Mouse (Mus musculus): ENCODE data around the gene Hoxc10. TPM values are rescaled to one million over a fixed set of nuclear protein-coding genes. Genes with fewer than 3 reads are reported as not detected.
A peak's percentile ranks its signal among the peaks of the same experiment; 100 is the strongest.

The Hoxc10 gene
- polyA plus RNA-seq, 1 experiment from 2014 or later = not detected

DNA sequence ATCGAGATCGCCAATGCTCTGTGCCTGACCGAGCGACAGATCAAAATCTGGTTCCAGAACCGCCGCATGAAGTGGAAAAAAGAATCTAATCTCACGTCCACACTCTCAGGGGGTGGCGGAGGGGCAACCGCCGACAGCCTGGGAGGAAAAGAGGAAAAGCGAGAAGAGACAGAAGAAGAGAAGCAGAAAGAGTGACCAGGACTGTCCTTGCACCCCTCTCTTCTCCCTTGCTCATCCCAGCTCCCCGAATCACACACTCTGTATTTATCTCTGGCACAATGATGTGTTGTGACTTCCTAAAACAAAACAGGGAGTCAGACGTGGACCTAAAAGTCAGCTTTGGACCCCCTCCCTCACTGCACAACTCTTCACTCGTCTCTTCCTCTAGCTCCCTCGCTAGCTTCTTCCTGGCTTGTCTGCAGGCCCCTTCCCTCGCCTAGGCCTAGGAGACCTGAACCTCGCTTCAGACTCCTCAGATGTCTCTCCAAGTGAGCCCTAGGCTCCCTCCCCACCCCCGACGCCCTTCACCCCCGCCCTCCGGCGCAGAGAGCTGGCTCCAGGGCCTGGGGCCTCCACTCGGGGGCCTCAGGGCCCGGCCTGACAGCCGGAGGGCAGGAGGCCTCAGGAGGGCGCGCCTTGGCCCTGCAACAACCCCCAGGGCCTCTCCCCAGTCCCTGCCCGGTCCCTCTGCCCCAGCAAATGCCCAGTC, 44.4 kb downstream of the Hoxc10 start:
- ATAC-seq = no peak
- peaks cover 99% of the 10 kb centered on the region for H3K27me3 ChIP-seq
- H3K4me1 ChIP-seq = peaks cover 6% of the 10 kb centered on the region; the same call in 1 of the 2 replicates
- H3K9me3 ChIP-seq (replicated peaks) = no peaks in the 10 kb centered on the region; the same call in 1 of the 2 replicates
- under 1% methylated on average over 28 of the region's 28 CpGs for WGBS
- no peak overlapping the region for H3K4me3 ChIP-seq
- no peak overlapping the region for H3K4me2 ChIP-seq
- H3K27ac ChIP-seq = no peak overlapping the region
- H3K36me3 ChIP-seq (ENCODE audit: poor library complexity, severe bottlenecking) = no peaks in the 10 kb centered on the region
- H3K9ac ChIP-seq = no peak overlapping the region

DNA sequence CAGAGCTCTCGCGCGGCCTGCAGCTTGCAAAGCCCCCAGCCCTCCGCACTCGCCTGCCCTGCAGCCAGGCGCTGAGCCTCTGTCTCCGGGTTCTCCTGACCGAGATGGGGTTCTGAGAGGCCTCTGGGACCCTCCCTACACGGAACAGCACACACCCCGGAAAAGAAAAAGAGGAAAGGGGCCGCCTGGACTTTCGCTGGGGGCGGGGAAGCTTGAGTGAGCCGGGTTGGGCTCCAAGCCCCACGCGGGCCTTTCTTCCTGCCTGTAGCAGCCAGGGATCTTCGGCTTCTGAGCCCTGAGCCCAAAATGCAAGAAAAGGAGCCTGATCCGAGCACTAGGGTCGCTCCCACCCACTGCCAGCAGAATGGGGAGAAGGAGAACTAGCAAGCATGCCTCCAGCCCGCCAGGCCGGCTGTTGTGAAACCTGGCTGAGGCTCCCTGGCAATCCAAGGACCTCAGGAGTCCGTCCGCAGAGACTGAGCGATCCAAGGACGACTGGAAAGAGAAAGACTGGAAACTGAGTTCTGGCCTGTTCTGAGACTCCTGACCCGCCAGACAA, 45.4 kb downstream of the Hoxc10 start:
- no peak overlapping the region for H3K27ac ChIP-seq
- no peak overlapping the region for H3K4me2 ChIP-seq
- H3K27me3 ChIP-seq = peaks cover 99% of the 10 kb centered on the region
- no peak for ATAC-seq
- no peaks in the 10 kb centered on the region; the same call in 1 of the 2 replicates for H3K9me3 ChIP-seq (replicated peaks)
- H3K4me1 ChIP-seq = peaks cover 6% of the 10 kb centered on the region; the same call in 1 of the 2 replicates
- H3K4me3 ChIP-seq = no peak overlapping the region
- no peak overlapping the region for H3K9ac ChIP-seq
- under 1% methylated on average over 26 of the region's 26 CpGs for WGBS
- no peaks in the 10 kb centered on the region for H3K36me3 ChIP-seq (ENCODE audit: poor library complexity, severe bottlenecking)

DNA sequence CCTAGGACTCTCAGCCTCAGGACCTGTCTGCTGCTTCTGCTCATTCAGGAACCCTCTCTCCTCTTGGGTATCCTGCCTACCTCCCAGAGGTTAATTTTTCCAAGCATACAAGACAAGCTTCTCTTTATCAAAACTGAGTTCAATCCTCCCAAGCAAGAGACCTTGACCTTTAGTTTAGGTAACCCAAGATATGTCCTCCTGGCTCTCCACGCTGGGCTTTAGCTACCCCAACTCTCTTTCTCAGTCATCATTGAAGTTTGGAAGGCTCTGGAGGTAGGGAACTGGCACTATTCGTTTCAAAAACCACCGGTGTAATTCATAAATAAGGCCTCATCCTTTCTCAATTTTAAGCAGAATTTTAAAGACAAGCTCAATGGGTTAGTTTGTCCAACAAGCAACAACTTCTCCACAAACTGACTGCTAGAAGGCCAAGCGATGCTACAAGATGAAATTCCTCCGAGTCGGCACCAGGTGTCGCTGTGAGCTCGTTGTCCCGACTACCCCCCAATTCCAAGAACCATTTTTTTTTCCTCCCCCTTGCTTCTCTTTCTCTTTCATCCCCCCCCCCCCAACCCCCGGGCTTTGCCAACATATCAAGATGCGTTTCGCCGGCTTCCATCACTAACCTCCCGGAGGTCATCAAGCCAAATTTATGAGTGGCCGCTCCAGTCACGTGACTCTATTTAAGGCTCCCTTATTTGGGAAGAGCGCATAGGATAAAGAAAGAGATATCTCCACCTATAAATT, 46.8 kb downstream of the Hoxc10 start:
- Histone ChIP-seq H3K27me3 (peaks cover 99% of the 10 kb centered on the region), H3K9me3 (replicated peaks) (no peaks in the 10 kb centered on the region; the same call in 1 of the 2 replicates), H3K36me3 (ENCODE audit: poor library complexity, severe bottlenecking) (no peaks in the 10 kb centered on the region), H3K4me1 (peaks cover 6% of the 10 kb centered on the region; the same call in 1 of the 2 replicates), H3K4me2 (no peak overlapping the region), H3K4me3 (no peak overlapping the region), H3K9ac (no peak overlapping the region), H3K27ac (no peak overlapping the region)
- WGBS = 3% methylated on average over 17 of the region's 17 CpGs
- no peak for ATAC-seq

DNA sequence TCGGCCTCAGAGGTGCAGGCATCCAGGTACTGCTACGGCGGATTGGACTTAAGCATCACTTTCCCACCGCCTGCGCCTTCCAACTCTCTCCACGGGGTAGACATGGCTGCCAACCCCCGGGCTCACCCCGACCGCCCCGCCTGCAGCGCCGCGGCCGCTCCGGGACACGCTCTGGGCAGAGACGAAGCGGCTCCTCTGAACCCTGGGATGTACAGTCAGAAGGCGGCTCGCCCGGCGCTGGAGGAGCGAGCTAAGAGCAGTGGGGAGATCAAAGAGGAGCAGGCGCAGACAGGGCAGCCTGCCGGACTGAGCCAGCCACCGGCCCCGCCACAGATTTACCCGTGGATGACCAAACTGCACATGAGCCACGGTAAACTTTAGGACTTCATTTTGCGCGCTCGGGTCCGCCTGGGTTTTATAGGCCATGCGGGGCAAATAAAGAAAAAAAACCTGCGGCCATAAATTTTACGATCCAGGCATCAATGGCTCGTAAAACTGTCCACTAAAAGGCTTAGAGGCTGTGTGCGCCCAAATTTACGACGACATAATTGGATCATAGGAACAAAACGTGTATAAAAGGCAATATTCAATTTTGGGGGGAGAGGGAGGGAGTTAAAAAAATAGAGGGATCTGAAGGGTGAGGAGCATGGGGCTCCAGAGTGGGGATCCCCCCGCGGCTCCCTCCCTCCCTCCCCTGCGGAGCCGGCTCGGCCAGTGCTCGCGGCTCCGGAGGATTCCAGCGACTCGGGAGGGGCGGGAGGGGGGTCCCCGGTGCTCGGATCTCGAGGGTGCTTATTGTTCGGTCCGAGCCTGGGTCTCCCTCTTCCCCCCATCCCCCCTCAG, 47.8 kb downstream of the Hoxc10 start:
- Histone ChIP-seq H3K27me3 (peaks cover 99% of the 10 kb centered on the region), H3K4me3 (peak overlapping the region; percentile 0; the same call in 1 of the 2 replicates), H3K9ac (no peak overlapping the region), H3K36me3 (ENCODE audit: poor library complexity, severe bottlenecking) (no peaks in the 10 kb centered on the region), H3K9me3 (replicated peaks) (no peaks in the 10 kb centered on the region; the same call in 1 of the 2 replicates), H3K4me2 (no peak overlapping the region), H3K27ac (no peak overlapping the region), H3K4me1 (peaks cover 6% of the 10 kb centered on the region; the same call in 1 of the 2 replicates)
- under 1% methylated on average over 53 of the region's 57 CpGs for WGBS
- ATAC-seq = no peak

DNA sequence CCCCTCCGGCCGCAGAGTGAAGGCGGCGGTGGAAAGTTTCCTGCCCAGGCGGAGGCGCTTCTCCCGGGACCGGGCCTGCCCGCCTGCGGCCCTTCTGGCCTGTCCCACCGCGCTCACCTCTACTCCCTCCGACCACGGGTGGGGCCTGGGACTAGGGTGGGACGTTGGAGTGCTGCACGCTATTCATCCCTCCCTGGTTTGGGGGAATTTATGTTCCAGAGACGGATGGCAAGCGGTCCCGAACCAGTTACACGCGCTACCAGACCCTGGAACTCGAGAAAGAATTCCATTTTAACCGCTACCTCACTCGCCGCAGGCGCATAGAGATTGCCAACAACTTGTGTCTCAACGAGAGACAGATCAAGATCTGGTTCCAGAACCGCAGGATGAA, 48.4 kb downstream of the Hoxc10 start:
- H3K9ac ChIP-seq = no peak overlapping the region
- peaks cover 6% of the 10 kb centered on the region; the same call in 1 of the 2 replicates for H3K4me1 ChIP-seq
- H3K4me2 ChIP-seq = no peak overlapping the region
- no peak overlapping the region for H3K4me3 ChIP-seq
- no peak overlapping the region for H3K27ac ChIP-seq
- under 1% methylated on average over 28 of the region's 28 CpGs for WGBS
- no peaks in the 10 kb centered on the region for H3K36me3 ChIP-seq (ENCODE audit: poor library complexity, severe bottlenecking)
- peaks cover 99% of the 10 kb centered on the region for H3K27me3 ChIP-seq
- H3K9me3 ChIP-seq (replicated peaks) = no peaks in the 10 kb centered on the region; the same call in 1 of the 2 replicates
- no peak for ATAC-seq

DNA sequence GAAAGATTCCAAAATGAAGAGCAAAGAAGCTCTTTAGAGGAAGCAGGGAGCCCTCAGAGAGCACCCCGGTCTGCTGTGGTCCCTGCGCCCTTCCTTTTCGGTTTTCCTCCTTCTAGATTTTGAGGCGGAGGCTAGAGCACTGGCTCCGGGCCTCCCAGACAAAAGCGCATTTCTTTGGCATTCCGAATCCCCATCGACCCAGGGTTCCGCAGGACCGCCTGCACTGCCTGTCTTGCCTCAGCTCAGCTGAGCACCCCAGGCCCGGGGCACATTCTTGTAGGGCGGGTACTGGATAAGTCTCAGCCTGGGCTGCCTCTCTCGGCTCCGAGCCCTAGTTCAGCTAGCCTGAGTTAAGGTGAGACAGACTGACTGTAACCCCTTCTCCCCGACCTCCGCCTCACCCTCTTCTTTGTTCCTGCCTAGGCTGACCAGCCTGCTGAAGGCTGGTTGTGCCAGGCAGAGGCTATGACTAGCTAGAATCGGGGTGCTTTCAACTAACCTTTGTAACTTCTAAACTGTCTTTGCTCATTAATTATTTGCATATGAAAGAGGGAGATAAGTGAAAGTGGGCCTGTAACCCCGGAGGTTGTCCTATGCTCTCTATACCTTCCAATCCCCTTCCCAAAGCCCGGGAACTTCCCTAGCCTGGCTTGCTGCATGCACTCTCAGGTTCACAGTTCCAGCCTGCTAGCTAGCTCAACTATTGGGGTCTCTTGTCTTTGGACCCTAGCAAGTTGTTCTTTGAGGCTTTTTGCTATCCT, 49.0 kb downstream of the Hoxc10 start:
- 1% methylated on average over 19 of the region's 19 CpGs for WGBS

DNA sequence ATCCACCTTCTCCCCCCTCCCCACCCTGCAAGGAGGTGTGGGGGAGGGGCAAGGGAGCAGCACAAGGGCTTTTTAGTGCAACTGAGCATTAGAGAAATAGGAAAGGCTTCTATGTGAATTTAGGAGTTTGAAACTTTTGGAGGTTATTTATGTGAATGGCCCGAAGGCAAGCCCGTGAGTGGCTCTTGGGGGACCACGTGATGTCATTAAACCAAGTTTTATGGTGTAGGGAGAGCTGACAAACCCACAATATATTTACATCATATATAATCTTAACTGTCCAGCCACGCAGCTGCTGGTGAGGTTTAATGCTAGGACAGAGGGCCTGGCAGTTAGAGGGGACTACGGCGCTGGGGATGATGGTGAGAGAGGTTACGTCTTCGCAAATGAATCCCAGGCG, 52.0 kb downstream of the Hoxc10 start, which contains the start of gene Hoxc4:
TSS of gene Hoxc4 (plus strand) at position 299 of the 400 bp plus-strand sequence.
- Histone ChIP-seq H3K36me3 (ENCODE audit: poor library complexity, severe bottlenecking) (no peaks in the 10 kb centered on the region), H3K27me3 (peaks cover 100% of the 10 kb centered on the region), H3K9me3 (replicated peaks) (no peaks in the 10 kb centered on the region), H3K9ac (no peak within 1 kb of the TSS), H3K4me3 (no peak within 1 kb of the TSS), H3K4me2 (no peak within 1 kb of the TSS), H3K27ac (no peak within 1 kb of the TSS), H3K4me1 (peaks cover 6% of the 10 kb centered on the region; the same call in 1 of the 2 replicates)
- no peak for ATAC-seq
- 4% methylated on average over 9 of the region's 9 CpGs for WGBS

More for the DNA sequence above, 49.0 kb downstream of the Hoxc10 start:
- Histone ChIP-seq H3K4me1 (peaks cover 6% of the 10 kb centered on the region; the same call in 1 of the 2 replicates), H3K9me3 (replicated peaks) (no peaks in the 10 kb centered on the region; the same call in 1 of the 2 replicates), H3K9ac (no peak overlapping the region), H3K27ac (no peak overlapping the region), H3K36me3 (ENCODE audit: poor library complexity, severe bottlenecking) (no peaks in the 10 kb centered on the region), H3K27me3 (peaks cover 99% of the 10 kb centered on the region), H3K4me2 (no peak overlapping the region), H3K4me3 (no peak overlapping the region)
- ATAC-seq = no peak

DNA sequence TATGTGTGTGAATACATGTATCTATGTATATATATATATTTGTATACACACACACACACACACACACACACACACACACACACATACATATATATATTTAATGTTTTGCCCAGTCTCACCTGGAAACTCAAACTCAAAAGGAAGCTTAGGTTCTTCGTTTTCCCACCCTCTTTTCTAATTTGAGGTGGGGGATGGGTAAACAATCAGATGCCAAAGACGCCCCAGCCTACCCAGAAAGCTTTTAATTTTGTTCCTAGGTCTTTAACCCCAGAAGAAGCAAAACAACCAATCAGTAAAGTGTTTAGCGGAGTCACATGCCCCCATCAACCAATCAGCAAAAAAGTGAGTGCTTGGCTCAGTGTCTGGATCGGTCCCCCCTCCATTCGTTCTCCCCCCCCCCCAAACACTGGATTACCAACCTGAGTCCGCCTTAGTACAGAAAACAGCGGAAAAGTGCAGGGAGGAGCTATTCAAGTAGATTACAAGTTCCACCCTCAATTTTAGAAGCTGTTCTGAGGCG, 54.4 kb downstream of the Hoxc10 start:
- H3K4me3 ChIP-seq = no peak overlapping the region
- ATAC-seq = no peak
- H3K4me1 ChIP-seq = no peaks in the 10 kb centered on the region
- no peak overlapping the region for H3K9ac ChIP-seq
- no peaks in the 10 kb centered on the region for H3K9me3 ChIP-seq (replicated peaks)
- H3K27me3 ChIP-seq = peaks cover 100% of the 10 kb centered on the region
- H3K4me2 ChIP-seq = no peak overlapping the region
- H3K27ac ChIP-seq = no peak overlapping the region
- H3K36me3 ChIP-seq (ENCODE audit: poor library complexity, severe bottlenecking) = no peaks in the 10 kb centered on the region
- under 1% methylated on average over 8 of the region's 8 CpGs for WGBS

All from forebrain, embryonic 13.5 days (tissue).